Mouse (Mus musculus) bone marrow macrophage, adult 2 months (primary cell): ENCODE results near the gene Dido1.

Source experiments
- CTCF ChIP-seq: IDR thresholded peaks from 2 replicates; pipeline ENCODE4 v1.5.1; 2012; ENCODE audit warnings: low read depth, mild to moderate bottlenecking, low read length, moderate library complexity
- POLR2A ChIP-seq: IDR thresholded peaks from 2 replicates; pipeline ENCODE4 v1.6.1; 2012; ENCODE audit warnings: mild to moderate bottlenecking, low read depth, low read length, borderline replicate concordance

DNA sequence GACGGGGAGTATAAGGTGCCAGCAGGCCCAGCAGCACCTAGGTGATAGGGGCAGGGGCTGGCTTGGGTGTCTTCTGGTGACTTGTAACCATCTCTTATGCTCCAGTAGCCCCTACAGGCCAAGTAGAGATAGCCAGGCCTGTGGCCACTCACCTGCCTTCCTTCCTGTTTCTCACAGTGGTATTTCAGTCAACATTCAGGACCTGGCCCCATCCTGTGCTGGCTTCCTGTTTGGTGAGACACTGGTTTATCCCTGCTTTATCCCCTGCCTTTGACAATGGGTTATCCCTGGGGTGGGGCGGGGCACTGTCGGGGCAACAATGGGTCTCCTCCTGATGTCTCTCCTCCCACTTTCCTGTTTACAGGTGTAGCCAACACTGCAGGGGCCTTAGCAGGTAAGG lies 30.6 kb upstream of the Dido1 start:
- TF ChIP-seq POLR2A (no peak), CTCF (no peak)
